Mouse (Mus musculus): ENCODE results near the gene Ak7. TPM values are rescaled to one million over a fixed set of nuclear protein-coding genes. Genes with fewer than 3 reads are reported as not detected.

Gene Ak7
- total and polyA plus RNA-seq, 3 experiments, result 0.13 to 0.51 (median 0.24) TPM

- peak; percentile 15 for DNase-seq (ENCODE audit: extremely low read depth)
- Histone ChIP-seq H3K4me1 (ENCODE audit: control insufficient read depth in 1 of 2, insufficient read depth in 2 of 2) (peaks cover 2 to 12% of the 10 kb centered on the region in 2 experiments; a peak in 2 of 4 replicates), H3K27me3 (replicated peaks) (no peaks in the 10 kb centered on the region), H3K9me3 (replicated peaks; ENCODE audit: low read length) (peaks cover 2% of the 10 kb centered on the region), H3K79me2 (replicated peaks; ENCODE audit: control insufficient read depth, extremely low read depth, insufficient read depth, poor library complexity, severe bottlenecking) (no peaks in the 10 kb centered on the region), H3K36me3 (replicated peaks in 1 of 2; ENCODE audit: control insufficient read depth in 1 of 2, insufficient read depth in 1 of 2, low read length in 1 of 2) (peaks cover 20 to 48% of the 10 kb centered on the region in 2 experiments), H3K9ac (ENCODE audit: insufficient read depth, low read depth) (no peak overlapping the region), H3K4me2 (ENCODE audit: insufficient read depth, low read depth, poor library complexity, severe bottlenecking) (no peak overlapping the region), H3K4me3 (replicated peaks in 1 of 3; ENCODE audit: low read depth in 2 of 3, low read length in 2 of 3, poor library complexity in 1 of 3) (no peak overlapping the region), H3K27ac (ENCODE audit: insufficient read depth, low read depth) (no peak overlapping the region)
- dilution Hi-C loops (cut with MboI; ENCODE audit: extremely low pct_ligation_motif_present, extremely low pct_unique_long_range_greater_than_20kb, low sequenced_read_pairs) (no loop called here), in situ Hi-C loops (cut with MboI; ENCODE audit: low pct_ligation_motif_present, low pct_unique_long_range_greater_than_20kb, low sequenced_read_pairs) (no loop called here)
- no peak for TF ChIP-seq HCFC1 (IDR thresholded peaks at IDR 0.05; ENCODE audit: low read depth, low read length)
- no peak for TF ChIP-seq ETS1 (conservative IDR thresholded peaks at IDR 0.05; ENCODE audit: low read depth, low read length)
- peak; percentile 73 for TF ChIP-seq USF2 (conservative IDR thresholded peaks at IDR 0.05; ENCODE audit: low read depth, low read length)
- no peak for TF ChIP-seq ELF1 (IDR thresholded peaks at IDR 0.05; ENCODE audit: low read depth, low read length)
- no peak for TF ChIP-seq ZMIZ1 (IDR thresholded peaks at IDR 0.05; ENCODE audit: low read depth, low read length)
- peak; percentile 53 for TF ChIP-seq USF1 (IDR thresholded peaks at IDR 0.05; ENCODE audit: low read depth, low read length)
Measured at GRCm38 (mm10) chr12:105695848-105696247, 9.9 kb upstream of the Ak7 start.

GRCm38 (mm10) chr12:105697104-105697780 lies 8.5 kb upstream of the Ak7 start:
- H3K4me1 ChIP-seq (ENCODE audit: control insufficient read depth in 1 of 2, insufficient read depth in 2 of 2), result peaks cover 2 to 12% of the 10 kb centered on the region in 2 experiments; a peak in 2 of 4 replicates
- H3K27me3 ChIP-seq (replicated peaks), result no peaks in the 10 kb centered on the region
- dilution Hi-C loops (cut with MboI; ENCODE audit: extremely low pct_ligation_motif_present, extremely low pct_unique_long_range_greater_than_20kb, low sequenced_read_pairs), result no loop called here
- H3K4me3 ChIP-seq (replicated peaks in 1 of 3; ENCODE audit: low read depth in 2 of 3, low read length in 2 of 3, poor library complexity in 1 of 3), result no peak overlapping the region
- H3K4me2 ChIP-seq (ENCODE audit: insufficient read depth, low read depth, poor library complexity, severe bottlenecking), result no peak overlapping the region
- in situ Hi-C loops (cut with MboI; ENCODE audit: low pct_ligation_motif_present, low pct_unique_long_range_greater_than_20kb, low sequenced_read_pairs), result no loop called here
- peak; percentile 30; the same call in 1 of the 2 replicates for TF ChIP-seq ZNF384 (IDR thresholded peaks at IDR 0.05; ENCODE audit: low read depth, low read length)
- no peak for TF ChIP-seq RCOR1 (conservative IDR thresholded peaks at IDR 0.05; ENCODE audit: low read depth, low read length)
- H3K9me3 ChIP-seq (replicated peaks; ENCODE audit: low read length), result peaks cover 2% of the 10 kb centered on the region
- peaks cover 16 to 45% of the 10 kb centered on the region in 2 experiments for H3K36me3 ChIP-seq (replicated peaks in 1 of 2; ENCODE audit: control insufficient read depth in 1 of 2, insufficient read depth in 1 of 2, low read length in 1 of 2)
- H3K79me2 ChIP-seq (replicated peaks; ENCODE audit: control insufficient read depth, extremely low read depth, insufficient read depth, poor library complexity, severe bottlenecking), result no peaks in the 10 kb centered on the region
- H3K27ac ChIP-seq (ENCODE audit: insufficient read depth, low read depth), result no peak overlapping the region
- DNase-seq (ENCODE audit: extremely low read depth), result no peak
- no peak overlapping the region for H3K9ac ChIP-seq (ENCODE audit: insufficient read depth, low read depth)

GRCm38 (mm10) chr12:105700433-105700832 lies 5.3 kb upstream of the Ak7 start:
- Histone ChIP-seq H3K4me2 (ENCODE audit: insufficient read depth, low read depth, poor library complexity, severe bottlenecking) (no peak overlapping the region), H3K9me3 (replicated peaks; ENCODE audit: low read length) (no peaks in the 10 kb centered on the region), H3K36me3 (replicated peaks in 1 of 2; ENCODE audit: control insufficient read depth in 1 of 2, insufficient read depth in 1 of 2, low read length in 1 of 2) (peaks cover 16 to 35% of the 10 kb centered on the region in 2 experiments), H3K79me2 (replicated peaks; ENCODE audit: control insufficient read depth, extremely low read depth, insufficient read depth, poor library complexity, severe bottlenecking) (no peaks in the 10 kb centered on the region), H3K9ac (ENCODE audit: insufficient read depth, low read depth) (no peak overlapping the region), H3K27ac (ENCODE audit: insufficient read depth, low read depth) (no peak overlapping the region), H3K4me1 (ENCODE audit: control insufficient read depth in 1 of 2, insufficient read depth in 2 of 2) (peaks cover 4 to 12% of the 10 kb centered on the region in 2 experiments; a peak in 2 of 4 replicates), H3K4me3 (replicated peaks in 1 of 3; ENCODE audit: low read depth in 2 of 3, low read length in 2 of 3, poor library complexity in 1 of 3) (no peak overlapping the region), H3K27me3 (replicated peaks) (no peaks in the 10 kb centered on the region)
- dilution Hi-C loops (cut with MboI; ENCODE audit: extremely low pct_ligation_motif_present, extremely low pct_unique_long_range_greater_than_20kb, low sequenced_read_pairs), result no loop called here
- in situ Hi-C loops (cut with MboI; ENCODE audit: low pct_ligation_motif_present, low pct_unique_long_range_greater_than_20kb, low sequenced_read_pairs), result no loop called here
- no peak for DNase-seq (ENCODE audit: extremely low read depth)
- TF ChIP-seq SMC3 (IDR thresholded peaks at IDR 0.05; ENCODE audit: low read depth, low read length), result no peak
- no peak for TF ChIP-seq GABPA (IDR thresholded peaks at IDR 0.05; ENCODE audit: insufficient replicate concordance, low read depth, low read length)
- TF ChIP-seq POLR2A (IDR thresholded peaks at IDR 0.05; ENCODE audit: low read depth, low read length), result no peak
- TF ChIP-seq NELFE (IDR thresholded peaks at IDR 0.05; ENCODE audit: low read depth, low read length), result no peak
- no peak for TF ChIP-seq JUN (IDR thresholded peaks at IDR 0.05; ENCODE audit: insufficient read depth, low read depth, low read length)
- no peak for TF ChIP-seq HCFC1 (IDR thresholded peaks at IDR 0.05; ENCODE audit: low read depth, low read length)
- no peak for TF ChIP-seq CTCF (conservative IDR thresholded peaks at IDR 0.05 in 1 of 2, IDR thresholded peaks at IDR 0.05 in 1 of 2; ENCODE audit: low read depth in 2 of 2, low read length in 2 of 2)
- TF ChIP-seq RCOR1 (conservative IDR thresholded peaks at IDR 0.05; ENCODE audit: low read depth, low read length), result no peak
- no peak for TF ChIP-seq TCF12 (IDR thresholded peaks at IDR 0.05; ENCODE audit: low read depth, low read length)
- TF ChIP-seq MAFK (IDR thresholded peaks at IDR 0.05; ENCODE audit: insufficient replicate concordance, low read length), result no peak
